Mouse (Mus musculus) cortical plate, adult 2 months (tissue): ENCODE results near the gene Hsf2bp.

Experiments used
- CTCF ChIP-seq: fragments of 200-500 bp; IDR thresholded peaks from 2 replicates; pipeline ENCODE4 v1.5.1; 2011; ENCODE audit warnings: mild to moderate bottlenecking, control low read depth, low read length; ENCODE audit not compliant: insufficient read depth; ENCODE audit errors: extremely low read depth
- POLR2A ChIP-seq: fragments of 200-500 bp; IDR thresholded peaks from 2 replicates; pipeline ENCODE4 v1.6.1; 2011; ENCODE audit warnings: mild to moderate bottlenecking, low read length, control low read depth; ENCODE audit not compliant: insufficient read depth; ENCODE audit errors: extremely low read depth

- TF ChIP-seq POLR2A: no peak
- TF ChIP-seq CTCF: no peak
Measured at GRCm38 (mm10) chr17:31949076-31949475, 87.1 kb downstream of the Hsf2bp start.
